Mouse (Mus musculus) embryonic facial prominence, embryonic 11.5 days (tissue): ENCODE data around the gene Sema4g. TPM values are rescaled to one million over a fixed set of nuclear protein-coding genes. Genes with fewer than 3 reads are reported as not detected.

Experiments used
- ATAC-seq: fragments of 200-750 bp; cut with Nextera tagmentation; replicated peaks from 2 replicates; pipeline ENCODE4 v1.8.0; 2017; ENCODE audit warnings: low read depth; ENCODE audit not compliant: insufficient number of reproducible peaks, low FRiP score, low TSS enrichment
- DNase-seq: peaks from one replicate; pipeline ENCODE4 v3.0.0-alpha.2; 2015; ENCODE audit warnings: low spot score
- H3K27ac ChIP-seq: fragments of 300-500 bp; sonication (generic); replicated peaks from 2 replicates; pipeline ENCODE4 v1.5.1; 2014; ENCODE audit warnings: mild to moderate bottlenecking, low read depth, low read length, control low read depth
- H3K27me3 ChIP-seq: fragments of 300-500 bp; sonication (generic); 2 replicates; pipeline ENCODE4 v1.6.1; 2014; ENCODE audit warnings: mild to moderate bottlenecking, low read length, moderate library complexity, mixed read lengths; ENCODE audit not compliant: control insufficient read depth, insufficient read depth
- H3K36me3 ChIP-seq: fragments of 300-500 bp; sonication (generic); replicated peaks from 2 replicates; pipeline ENCODE4 v1.6.1; 2014; ENCODE audit warnings: low read depth, mild to moderate bottlenecking, low read length, moderate library complexity, mixed read lengths; ENCODE audit not compliant: control insufficient read depth, insufficient read depth
- H3K4me1 ChIP-seq: fragments of 300-500 bp; sonication (generic); 2 replicates; pipeline ENCODE4 v1.6.1; 2014; ENCODE audit warnings: low read length, mixed read lengths; ENCODE audit not compliant: control insufficient read depth, insufficient read depth
- H3K4me2 ChIP-seq: fragments of 300-500 bp; sonication (generic); 2 replicates; pipeline ENCODE4 v1.6.1; 2014; ENCODE audit warnings: low read depth, mild to moderate bottlenecking, control low read depth, low read length, moderate library complexity
- H3K4me3 ChIP-seq: fragments of 300-500 bp; sonication (generic); 2 replicates; pipeline ENCODE4 v1.5.1; 2014; ENCODE audit warnings: low read depth, low read length, control low read depth
- H3K9ac ChIP-seq: fragments of 300-500 bp; sonication (generic); replicated peaks from 2 replicates; pipeline ENCODE4 v1.6.1; 2014; ENCODE audit warnings: mild to moderate bottlenecking, control low read depth, low read length
- H3K9me3 ChIP-seq: fragments of 300-500 bp; sonication (generic); replicated peaks from 2 replicates; pipeline ENCODE4 v1.6.1; 2016; ENCODE audit warnings: mild to moderate bottlenecking, low read length, inconsistent platforms, mixed read lengths; ENCODE audit not compliant: control insufficient read depth
- WGBS: fragments of 180-500 bp; shearing (Covaris S2); extraction: QIAGEN DNeasy Blood & Tissue Kit; methylation state at CpG from one replicate; pipeline ENCODE4 v1.1.7; 2014; 5-methylcytosine and 5-hydroxymethylcytosine counted together
- polyA plus RNA-seq: library from polyadenylated mRNA; unstranded; fragments of >200 nt; fragmentation: Nextera tagmentation; extraction: Ambion mirVana; gene quantifications from 2 replicates; pipeline ENCODE4 v1.2.1, GENCODE M21; 2014

The Sema4g gene
- polyA plus RNA-seq, 1 experiment from 2014 or later: 4.5 TPM

DNA sequence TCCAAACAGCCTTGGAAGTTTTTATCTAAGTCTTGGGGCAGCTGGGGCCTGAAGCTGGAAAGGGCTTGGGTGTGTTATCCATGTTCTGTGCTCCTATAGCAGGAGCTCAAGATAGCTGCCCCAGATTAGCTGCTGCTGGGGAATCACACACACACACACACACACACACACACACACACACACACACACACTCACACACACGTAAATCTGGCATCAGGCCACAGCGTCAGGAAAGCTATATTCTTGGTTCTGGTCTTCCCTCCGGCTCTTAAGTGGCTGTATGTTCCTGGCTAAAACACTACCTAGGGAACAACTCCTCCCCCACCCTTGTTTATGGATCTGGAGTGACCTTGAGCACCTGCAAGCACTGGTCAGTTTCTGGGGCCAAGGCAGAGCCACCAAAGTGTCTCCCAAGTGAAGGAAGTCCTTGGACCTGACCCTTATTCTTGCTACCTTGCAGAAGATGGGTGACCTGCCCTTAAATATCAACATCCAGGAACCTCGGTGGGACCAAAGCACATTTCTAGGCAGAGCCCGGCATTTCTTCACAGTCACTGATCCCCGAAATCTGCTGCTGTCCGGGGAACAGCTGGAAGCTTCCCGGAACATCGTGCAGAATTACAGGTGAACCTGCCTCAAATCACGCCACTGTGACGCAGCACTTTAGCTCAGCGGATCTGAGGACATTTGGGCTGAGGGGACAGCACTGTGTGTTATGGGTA, 59.9 kb downstream of the Sema4g start:
- H3K27me3 ChIP-seq: peaks cover 11% of the 10 kb centered on the region
- H3K36me3 ChIP-seq: no peaks in the 10 kb centered on the region; the same call in 1 of the 2 replicates
- H3K27ac ChIP-seq: no peak overlapping the region
- peaks cover 13% of the 10 kb centered on the region for H3K4me1 ChIP-seq
- H3K9me3 ChIP-seq: no peaks in the 10 kb centered on the region
- H3K4me3 ChIP-seq: peak overlapping the region; percentile 50; the same call in 1 of the 2 replicates
- WGBS: 81% methylated on average over 12 of the region's 12 CpGs
- DNase-seq (no peak), ATAC-seq (no peak)
- H3K9ac ChIP-seq: no peak overlapping the region
- H3K4me2 ChIP-seq: peak overlapping the region; percentile 85

DNA sequence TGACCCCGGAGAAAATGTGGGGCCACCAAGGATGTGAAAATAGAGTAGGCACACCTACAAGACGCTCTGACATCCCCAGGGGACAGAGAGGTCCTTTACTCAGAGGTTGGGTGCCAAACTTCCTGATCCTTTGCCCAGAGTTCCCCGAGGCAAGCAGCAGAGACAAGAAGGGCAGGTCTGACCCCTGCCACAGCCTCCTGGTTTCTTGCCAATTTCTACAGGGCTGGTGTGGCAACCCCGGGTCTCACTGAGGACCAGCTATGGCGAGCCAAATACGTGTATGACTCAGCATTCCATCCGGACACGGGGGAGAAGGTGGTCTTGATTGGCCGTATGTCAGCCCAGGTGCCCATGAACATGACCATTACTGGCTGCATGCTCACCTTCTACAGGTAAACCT, 60.6 kb downstream of the Sema4g start:
- no peak for DNase-seq
- 78% methylated on average over 9 of the region's 9 CpGs for WGBS
- Histone ChIP-seq H3K9me3 (no peaks in the 10 kb centered on the region), H3K4me1 (peaks cover 13% of the 10 kb centered on the region), H3K27me3 (peaks cover 11% of the 10 kb centered on the region), H3K4me2 (no peak overlapping the region), H3K9ac (no peak overlapping the region), H3K4me3 (no peak overlapping the region), H3K27ac (no peak overlapping the region), H3K36me3 (no peaks in the 10 kb centered on the region; the same call in 1 of the 2 replicates)
- ATAC-seq: no peak

Other genes with a start within 250 kb of the Sema4g start
- gene Pax2, start 233.1 kb upstream of the Sema4g start, polyA plus RNA-seq: 0.90 and 1.1 TPM in 2 replicates
- gene Slf2, start 58.0 kb upstream of the Sema4g start, polyA plus RNA-seq: 52.2 and 57.3 TPM in 2 replicates
- gene Twnk, start 16.6 kb downstream of the Sema4g start, polyA plus RNA-seq: 18.0 and 19.7 TPM in 2 replicates
- gene Mrpl43, start 17.3 kb downstream of the Sema4g start, polyA plus RNA-seq: 62.9 and 66.8 TPM in 2 replicates
- gene Lzts2, start 25.3 kb downstream of the Sema4g start, polyA plus RNA-seq: 53.2 and 57.8 TPM in 2 replicates
- gene Pdzd7, start 56.6 kb downstream of the Sema4g start, polyA plus RNA-seq: 0.21 and 0.41 TPM in 2 replicates
- 14.7 and 15.4 TPM in 2 replicates for gene Sfxn3, start 58.4 kb downstream of the Sema4g start, polyA plus RNA-seq
- 2.9 and 6.5 TPM in 2 replicates for gene Kazald1, start 86.1 kb downstream of the Sema4g start, polyA plus RNA-seq
- gene Tlx1, start 161.6 kb downstream of the Sema4g start, polyA plus RNA-seq: 1.8 and 2.0 TPM in 2 replicates
- 0.48 and 0.78 TPM in 2 replicates for gene Lbx1, start 246.7 kb downstream of the Sema4g start, polyA plus RNA-seq